Mouse (Mus musculus): Measurements from ENCODE around the gene Myo19.

Gene Myo19

DNA sequence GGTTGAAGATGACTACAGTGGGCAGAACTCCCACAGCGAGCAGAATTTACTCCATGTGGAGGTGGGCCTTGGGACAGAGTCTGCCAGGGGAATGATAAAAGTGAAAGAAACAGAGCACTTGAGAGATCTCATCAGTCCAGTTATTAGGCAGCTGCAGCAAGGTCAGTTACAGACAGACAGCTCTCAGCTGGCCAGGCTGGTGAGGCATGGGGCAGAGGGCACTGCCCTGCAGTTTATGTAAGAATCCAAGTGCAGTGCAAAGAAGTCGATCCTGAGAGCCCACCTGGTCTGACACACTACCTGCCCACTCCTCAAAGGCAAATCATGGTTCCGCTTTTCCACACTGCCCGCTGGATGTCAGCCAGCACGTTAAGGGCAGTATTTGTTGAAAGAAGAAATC is 6.3 kb downstream of the Myo19 start:
- no peak for DNase-seq (ENCODE audit: low spot score in 2 of 2)

DNA sequence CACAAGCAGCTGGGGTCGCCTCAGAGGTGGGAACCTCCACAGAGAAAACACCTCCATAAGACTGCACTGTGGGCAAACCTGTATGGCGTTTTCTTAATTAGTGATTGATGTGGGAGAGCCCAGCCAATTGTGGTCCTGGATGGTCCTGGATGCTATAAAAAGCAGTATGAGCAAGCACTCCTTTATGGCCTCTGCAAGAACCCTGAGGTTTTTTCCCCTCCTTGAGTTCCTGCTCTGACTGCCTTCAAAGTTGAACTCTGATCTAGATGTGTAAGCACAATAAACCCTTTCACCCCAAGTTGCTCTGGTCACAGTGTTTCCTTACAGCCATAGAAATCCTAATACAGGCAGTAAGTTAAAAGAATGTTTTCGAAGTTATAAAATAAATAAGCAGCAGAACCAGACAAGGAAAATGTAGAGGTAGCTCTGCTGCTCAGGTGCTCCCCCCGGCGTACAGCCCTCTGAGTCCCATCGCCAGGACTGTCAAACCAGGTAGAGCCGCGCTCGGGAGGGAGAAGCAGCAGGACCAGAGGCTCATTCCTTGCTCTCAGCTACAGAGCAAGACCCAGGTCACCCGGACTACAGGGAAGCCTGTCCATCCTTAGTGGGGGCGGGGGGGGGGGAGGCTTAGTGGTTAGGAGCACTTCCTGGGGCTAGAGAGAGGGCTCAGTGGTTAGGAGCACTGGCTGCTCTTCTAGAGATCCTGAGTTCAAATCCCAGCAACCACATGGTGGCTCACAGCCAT is 7.0 kb downstream of the Myo19 start:
- DNase-seq (ENCODE audit: low spot score in 2 of 2): no peak

DNA sequence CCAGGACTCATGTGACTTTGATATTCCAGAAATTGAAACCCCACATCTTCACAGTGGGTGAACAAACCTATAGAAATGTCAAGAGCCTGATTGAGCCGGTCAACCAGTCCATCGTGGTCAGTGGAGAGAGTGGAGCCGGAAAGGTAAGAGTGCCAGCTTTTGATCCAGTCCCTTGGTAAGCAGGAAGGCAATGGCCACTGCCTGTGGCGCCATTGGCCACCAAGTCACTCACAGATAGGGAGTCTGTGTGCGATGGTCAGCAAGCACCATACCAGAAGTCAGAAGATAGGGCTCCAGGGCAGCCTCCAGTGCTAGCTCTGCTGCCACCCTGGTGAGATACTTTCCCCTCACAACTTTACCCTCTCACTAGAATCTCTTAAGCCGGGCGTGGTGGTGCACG is 8.1 kb downstream of the Myo19 start:
- no peak for DNase-seq (ENCODE audit: low spot score in 2 of 2)

DNA sequence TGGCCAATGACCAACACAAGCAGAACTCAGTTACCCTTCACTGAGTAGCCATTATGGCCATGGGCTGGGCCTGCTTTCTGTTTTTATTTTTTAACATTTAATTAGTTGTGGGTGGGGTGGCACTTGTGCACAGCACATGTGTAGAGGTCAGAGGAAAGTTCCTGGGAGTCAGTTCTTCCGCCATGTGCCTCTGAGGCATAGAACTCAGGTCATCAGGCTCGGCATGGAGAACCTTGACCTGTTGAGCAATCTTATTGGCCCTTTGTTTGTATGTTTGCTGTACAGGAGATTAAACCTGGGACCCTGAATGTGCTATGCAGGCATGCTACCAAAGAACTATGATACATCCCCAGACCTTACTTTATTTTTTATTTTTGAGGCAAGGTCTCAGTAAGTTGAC is 9.5 kb downstream of the Myo19 start:
- no peak for DNase-seq (ENCODE audit: low spot score in 2 of 2)

DNA sequence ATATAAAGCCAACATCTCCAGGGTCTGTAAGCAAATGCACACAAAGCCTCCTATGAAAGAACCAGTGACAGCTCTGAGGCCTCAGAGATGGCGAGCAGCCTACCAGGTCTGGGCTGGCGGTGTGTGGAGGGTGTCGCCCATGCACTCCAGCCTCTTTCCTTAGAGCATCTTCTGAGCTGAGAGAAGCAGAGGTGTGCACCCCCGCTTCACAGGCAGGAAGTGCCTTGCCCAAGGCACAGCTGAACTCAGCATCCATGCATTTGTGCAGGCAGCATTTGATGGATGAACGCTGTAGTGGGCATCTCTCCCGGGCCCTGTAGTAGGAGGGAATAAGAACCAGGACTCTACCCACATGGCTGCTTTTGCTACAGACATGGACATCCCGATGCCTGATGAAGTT is 11.8 kb downstream of the Myo19 start:
- DNase-seq (ENCODE audit: low spot score in 2 of 2): no peak

DNA sequence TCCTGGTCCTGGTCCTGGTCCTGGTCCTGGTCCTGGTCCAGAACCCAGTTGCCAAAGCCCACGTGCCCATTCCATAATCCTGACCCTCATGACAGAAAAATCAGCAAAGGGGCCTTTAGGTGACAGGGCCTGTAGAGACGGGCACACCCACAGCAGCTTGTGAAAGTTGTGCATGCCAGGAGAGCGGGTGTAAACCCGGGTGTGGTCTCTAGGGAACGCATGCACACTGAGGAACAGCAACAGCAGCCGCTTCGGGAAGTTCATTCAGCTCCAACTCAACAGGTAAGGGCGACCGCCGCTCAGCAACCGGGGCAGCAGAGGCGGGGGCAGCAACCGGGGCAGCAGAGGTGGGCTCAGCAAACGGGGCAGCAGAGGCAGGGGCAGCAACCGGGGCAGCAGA is 13.2 kb downstream of the Myo19 start:
- no peak for DNase-seq (ENCODE audit: low spot score in 2 of 2)

DNA sequence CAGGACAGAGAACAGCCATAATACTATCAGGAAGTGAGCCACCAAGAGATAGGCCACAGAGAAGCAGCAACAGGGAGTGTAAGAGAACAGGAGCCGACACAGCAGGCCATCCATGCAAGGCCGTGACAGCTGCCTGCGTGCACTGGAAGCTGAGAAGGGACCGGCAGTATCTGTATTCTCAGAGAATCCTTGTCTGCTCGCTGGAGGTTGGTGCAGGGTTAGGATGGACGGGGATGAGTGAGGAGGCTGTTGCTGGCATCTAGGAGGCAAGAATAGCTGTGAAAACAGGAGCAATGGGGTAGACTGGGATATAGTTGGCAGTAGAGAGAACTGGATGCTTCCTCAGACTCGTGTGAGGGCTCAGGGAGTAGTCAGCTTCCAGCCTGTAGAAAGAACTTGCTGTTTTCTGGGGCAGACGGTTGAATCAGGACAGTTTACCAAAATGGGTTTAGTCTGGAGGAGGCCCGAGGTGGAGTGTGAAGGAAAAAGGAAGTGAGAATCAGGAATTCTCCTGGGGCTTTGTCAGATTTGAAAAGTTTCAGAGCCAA is 24.7 kb downstream of the Myo19 start:
- no peak for DNase-seq (ENCODE audit: low spot score in 2 of 2)

DNA sequence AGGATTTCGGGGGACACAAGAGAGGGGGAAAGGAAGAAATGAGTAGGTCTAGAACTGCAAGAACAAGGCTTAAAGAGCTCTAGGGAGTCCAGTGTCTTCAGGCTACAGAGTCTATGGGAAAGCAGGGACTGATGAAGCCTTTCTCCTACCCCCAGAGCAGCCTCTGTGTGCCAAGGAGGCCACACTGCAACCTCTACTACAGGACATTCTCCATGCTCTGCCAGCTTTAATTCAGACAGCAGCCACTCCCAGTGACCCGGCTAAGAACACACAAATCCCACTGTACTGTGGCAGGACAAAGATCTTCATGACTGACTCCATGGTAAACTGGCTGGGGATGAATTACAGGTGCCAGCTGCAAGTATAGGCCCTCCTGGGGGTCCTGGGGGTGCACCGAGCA is 27.1 kb downstream of the Myo19 start:
- no peak for DNase-seq (ENCODE audit: low spot score in 2 of 2)

DNA sequence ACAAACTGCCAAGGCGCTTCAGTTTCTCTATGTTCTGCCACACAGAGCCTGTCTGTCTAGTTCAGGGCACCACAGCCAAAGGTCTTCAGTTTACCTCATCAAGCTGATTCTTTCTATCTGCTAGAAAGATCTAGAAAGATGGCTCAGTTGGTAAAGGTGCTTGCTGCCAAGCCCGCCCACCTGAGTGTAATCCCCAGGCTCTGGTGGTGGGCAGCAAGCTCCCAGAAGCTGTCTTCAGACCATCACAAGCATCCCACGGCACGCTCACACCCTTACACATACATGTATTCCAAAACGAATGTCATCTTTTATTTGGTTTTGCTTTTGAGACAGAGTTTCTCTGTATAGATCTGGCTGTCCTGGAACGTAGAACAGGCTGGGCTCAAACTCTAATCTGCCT is 28.5 kb downstream of the Myo19 start:
- no peak for DNase-seq (ENCODE audit: low spot score in 2 of 2)

DNA sequence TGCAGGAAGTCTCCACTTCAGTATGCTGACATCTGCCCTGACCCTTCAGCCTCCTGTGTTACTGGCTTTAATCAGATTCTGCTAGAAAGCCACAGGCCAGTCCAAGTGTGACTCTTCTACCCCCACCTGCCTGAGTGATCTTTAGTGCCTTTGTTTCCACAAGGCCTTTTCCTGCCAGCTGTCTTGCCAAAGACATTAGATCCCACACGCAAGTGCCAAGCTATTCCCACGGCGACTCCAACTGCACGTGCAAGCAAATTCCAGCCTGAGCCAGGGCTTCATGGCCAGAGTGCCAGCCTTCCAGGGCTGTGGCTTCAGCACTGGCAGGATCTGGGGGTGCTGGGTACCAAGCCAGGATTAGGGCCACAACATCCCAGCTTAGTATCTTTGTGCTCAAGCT is 30.5 kb downstream of the Myo19 start:
- DNase-seq (ENCODE audit: low spot score in 2 of 2): no peak

DNA sequence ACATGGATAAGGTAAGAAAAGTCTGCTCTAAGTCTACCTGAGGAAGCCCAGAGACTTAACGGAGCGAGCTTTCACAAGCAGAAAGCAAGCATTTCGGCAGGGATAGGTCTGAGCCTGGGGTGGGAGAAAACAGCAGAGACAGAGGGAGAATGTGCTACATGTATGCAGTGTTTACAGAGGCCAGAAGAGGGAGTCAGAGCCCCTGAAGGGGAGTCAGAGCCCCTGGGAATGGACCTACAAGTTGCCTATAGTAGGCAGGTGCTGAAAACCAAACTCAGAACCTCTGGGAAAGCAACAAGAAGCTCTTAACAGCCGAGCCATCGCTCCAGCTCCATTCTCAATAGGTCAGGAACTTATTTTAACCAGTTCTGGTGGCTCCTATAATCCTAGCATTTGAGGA is 34.7 kb downstream of the Myo19 start:
- DNase-seq (ENCODE audit: low spot score in 2 of 2): no peak

DNA sequence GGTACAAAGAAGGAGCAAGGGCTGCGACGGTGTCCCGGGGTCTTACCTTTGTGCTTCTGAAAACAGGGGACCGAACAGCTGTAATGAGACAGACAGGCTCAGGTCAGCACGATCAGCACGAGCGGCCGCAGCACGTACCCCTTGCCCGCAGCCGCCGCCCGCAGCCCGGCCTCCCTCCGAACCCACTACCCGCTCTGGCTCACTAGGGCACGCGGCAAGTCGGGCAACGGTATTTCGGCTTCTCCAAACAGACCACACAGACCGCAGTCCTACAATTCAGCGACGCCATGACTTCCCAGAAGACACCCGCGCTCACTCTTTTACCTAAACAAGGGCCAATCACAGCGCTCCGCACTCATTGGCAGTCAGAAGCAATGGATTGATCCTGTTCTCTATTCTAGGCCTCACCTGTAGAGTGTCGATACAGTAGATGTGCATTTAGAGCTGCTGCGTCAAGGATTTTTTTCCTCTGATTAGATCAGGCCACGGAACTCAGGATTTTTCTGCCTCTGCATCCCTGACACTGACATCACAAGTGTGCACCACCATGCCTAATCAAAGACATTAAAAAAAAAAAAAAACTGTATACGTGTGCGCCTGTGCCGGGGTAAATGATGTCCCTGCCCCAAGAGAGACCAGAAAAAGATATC is 36.2 kb downstream of the Myo19 start, which contains the start of gene Znhit3:
Gene Znhit3, minus strand, starts transcription at position 314 of the 650 bp plus-strand sequence.
- peak; percentile 77 to 80 for DNase-seq (ENCODE audit: low spot score in 2 of 2)

DNA sequence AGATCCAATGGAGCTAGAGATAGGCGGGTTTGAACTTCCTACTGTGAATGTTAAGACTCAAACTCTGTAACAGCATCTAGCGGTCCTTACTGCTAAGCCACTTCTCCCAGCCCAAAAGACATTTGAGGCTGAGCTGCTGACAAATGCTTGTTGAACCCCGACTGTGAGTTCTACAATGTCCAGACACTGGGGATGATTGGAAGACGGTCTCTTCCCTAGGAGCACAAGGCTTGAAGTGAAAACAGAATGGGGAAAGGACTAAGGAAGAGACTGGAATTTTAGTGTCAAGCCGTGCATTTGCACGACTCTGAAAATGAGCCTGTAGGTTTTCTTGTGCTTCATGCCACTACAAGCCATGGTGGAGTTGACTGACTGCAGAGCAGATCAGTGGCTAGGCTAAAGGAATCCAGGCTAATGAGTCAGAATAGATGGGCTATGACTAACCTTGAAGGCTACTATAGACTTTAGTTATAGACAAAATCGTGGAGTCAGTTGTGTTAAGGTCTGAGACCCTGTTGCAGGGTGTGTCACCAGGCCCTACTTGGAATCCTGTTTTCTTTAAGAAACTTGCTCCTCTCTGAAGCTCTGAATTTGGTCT is 36.9 kb downstream of the Myo19 start:
- DNase-seq (ENCODE audit: low spot score in 2 of 2): no peak

DNA sequence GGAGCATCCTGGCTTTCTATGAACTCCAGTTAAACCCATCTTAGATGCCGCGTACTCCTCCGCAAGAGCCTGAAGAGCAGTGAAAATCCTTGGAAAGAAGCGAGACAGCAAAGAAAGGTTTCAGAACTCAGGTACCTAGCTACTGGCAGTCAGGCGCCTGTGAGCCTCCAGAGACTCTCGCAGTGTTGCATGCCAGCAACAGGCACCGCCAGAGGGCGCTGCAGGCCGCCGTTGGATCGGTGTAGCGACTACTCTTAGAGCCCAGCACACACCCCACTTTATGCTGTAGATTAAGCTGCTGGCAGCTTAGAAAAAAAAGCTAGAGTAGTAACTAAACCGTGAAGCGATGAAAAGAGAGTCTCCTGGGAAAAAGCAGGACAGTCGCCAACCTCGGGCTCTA is 38.5 kb downstream of the Myo19 start:
- DNase-seq (ENCODE audit: low spot score in 2 of 2): peak; percentile 67 to 82

DNA sequence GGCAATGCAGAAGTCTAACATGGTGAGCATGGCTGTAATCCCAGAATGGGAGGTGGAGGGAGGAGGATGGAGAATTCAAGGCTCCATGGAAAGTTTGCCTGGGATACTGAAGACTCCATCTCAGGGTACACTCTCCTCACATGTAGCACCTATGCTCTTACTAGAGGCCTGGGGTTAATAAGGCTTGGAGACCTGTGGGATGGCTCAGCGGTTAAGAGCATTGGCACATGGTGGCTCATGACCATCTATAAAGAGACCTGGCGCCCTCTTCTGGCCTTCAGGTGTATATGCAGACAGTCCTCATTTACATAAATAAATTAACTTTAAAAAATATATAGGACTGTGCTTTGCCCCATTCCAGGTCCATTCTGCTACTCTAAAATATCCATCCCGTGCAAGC is 39.3 kb downstream of the Myo19 start:
- peak; percentile 47 to 63 for DNase-seq (ENCODE audit: low spot score in 2 of 2)

DNA sequence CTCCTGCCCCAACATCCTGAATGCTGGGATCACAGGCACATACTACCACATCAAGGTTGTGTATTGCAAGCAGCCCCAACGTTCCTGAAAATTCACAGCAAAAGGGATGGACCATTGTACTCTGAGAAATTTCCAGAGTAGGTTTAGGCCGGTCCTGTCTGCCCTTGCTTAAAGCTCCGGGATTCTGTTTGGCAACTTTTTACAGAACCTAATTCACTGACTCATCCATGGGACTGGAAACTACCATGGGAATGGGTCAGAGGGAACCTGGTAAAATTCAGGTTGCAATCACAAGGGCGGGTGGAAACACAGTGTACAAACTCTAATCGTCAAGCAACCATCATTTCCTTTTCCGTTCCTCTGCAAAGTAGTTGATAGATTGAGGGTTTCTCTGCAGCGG is 40.0 kb downstream of the Myo19 start:
- no peak for DNase-seq (ENCODE audit: low spot score in 2 of 2)

DNA sequence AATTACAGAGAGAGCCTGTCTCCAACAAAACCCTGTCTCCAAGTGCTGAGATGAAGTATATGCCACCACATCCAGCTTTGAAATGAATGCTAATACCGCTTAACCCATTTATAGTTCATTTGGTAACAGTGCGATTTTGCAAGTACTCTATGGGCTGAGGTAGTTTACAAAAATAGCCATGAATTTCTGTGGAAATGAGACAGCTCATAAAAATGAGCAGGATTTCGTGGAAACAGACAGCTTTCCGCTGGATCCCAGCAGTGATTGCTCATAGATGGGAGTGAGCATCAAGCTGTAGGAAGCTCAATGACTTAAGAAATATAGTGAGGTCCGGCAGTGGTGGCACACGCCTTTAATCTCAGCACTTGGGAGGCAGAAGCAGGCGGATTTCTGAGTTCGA is 41.0 kb downstream of the Myo19 start:
- no peak for DNase-seq (ENCODE audit: low spot score in 2 of 2)

DNA sequence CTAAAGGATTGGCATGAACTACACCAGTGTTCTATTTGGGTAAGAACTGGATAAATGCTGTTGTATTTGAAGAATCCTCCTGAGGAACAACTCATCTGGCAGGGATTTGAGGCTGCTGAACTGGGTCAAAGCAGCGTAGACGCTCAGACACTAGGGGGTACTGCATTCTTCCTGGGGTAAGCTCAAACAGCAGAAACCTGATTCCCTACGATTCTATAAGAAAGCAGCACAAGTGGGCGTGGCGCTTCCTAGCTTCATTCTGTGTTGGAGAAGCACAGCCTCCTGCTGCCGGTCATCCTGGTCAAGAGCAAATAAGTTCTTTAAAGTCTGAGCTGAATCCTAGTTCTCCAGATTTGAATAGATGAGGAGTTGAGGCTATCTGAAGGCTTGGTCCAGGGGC is 52.3 kb downstream of the Myo19 start:
- DNase-seq (ENCODE audit: low spot score in 2 of 2): no peak

DNA sequence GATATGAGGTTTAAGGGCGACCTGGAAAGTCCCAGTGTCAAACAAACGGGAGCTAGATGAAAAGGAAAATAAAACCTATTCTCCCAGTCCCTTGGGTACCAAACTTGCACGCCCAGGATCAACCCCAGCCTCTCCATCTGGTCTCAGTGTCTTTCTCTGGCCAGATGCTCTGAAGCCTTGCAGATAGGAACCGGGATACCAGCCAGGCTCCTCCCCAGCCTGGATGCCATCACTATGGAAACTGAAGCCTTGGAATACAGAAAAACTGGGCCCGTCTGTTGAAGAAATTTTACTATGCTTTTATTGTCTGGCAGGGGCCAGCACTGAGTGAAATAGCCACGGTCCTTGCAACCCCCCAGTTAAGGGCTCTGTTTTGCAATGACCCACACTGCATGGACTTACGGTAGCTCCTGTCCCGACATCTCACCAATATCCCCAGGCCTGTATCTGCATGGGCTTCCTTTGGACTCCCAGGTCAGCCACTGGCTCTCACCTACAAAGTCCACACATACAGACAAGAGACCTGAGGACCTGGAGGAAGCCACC is 59.6 kb downstream of the Myo19 start:
- no peak for DNase-seq (ENCODE audit: low spot score in 2 of 2)

DNA sequence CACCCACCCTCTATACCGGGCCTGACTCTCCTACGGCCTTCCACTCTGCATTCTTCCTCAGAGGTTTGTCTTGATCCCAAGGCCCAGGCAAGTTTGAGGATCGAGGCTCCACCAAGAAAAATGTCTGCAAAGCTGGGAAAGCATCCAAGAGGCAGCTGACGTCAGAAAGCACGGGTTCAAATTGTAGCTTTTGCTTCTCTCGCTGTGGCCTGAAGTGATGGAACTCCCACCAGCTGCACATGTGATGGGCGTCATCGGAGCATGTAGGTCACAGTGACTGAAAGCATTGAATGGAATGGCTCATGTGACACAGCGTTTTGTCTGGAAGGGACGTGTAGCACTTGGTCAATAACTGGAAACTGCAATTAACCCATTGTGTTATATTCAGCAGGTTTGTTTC is 60.2 kb downstream of the Myo19 start:
- no peak for DNase-seq (ENCODE audit: low spot score in 2 of 2)

DNA sequence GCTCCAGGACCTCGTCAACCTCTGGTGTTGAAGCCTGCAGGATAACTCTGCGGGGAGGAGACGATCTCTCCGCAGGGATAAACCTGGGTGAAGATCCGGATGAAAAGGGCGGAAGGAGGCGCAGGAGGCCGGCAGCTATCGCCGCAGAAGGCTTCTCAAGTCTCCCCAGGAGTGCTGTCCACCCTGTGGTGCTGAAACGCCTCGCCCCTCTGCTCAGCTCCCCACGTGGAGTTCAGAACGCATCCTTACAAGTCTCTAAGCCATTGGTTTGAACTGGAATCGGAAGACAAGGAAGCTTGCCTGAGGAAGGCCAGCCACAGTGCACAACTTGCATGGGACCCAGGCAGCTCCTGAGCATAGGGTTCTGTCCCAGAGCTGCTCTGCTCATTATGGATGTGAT is 64.0 kb downstream of the Myo19 start:
- peak in 1 of 2 experiments; percentile 8 for DNase-seq (ENCODE audit: low spot score in 2 of 2)

DNA sequence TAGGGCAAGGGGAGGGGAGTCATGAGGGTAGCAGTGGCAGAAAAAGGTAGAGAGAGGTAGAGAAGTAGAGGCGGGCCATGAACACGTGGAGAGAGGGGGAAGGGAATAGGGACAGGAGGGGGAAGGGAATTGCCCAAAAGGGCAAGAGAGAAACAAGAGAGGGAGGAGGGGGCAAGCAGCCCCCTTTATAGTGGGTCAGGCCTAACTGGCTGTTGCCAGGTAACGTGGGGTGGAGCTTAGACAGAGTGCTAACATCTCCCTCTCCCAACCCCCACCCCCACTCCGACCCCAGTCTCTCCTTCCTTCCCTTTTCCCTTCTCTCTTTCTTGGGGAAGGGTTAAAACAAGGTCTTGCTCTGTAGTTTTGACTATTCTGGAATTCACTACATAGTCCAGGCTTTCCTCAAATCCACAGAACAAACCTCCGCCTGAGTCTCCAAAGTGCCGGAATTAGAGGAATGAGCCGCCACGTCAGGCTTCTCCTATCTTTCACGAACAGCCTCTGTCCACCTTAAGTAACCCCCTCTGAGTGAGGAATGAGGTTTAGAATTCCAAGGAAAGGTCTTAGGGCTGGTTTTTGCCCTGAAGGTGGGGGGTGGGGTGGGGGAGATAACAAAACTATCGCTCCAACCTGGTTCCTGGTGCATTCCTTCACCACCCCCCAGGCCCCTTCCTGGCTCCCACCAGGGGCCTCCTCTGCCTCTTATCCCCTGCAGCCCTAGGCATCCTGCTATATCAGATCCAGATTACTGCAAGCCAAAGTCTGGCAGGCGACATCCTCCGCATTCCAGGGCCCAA is 64.9 kb downstream of the Myo19 start:
- DNase-seq (ENCODE audit: low spot score in 2 of 2): no peak

All from natural killer cell, adult 2 months (primary cell).